Mouse (Mus musculus): ENCODE data around the gene Steap3. TPM values are rescaled to one million over a fixed set of nuclear protein-coding genes. Genes with fewer than 3 reads are reported as not detected.
"Not testable (repeated sequence)": the region's sequence is repeated elsewhere in the genome, so short reads cannot be mapped to it uniquely, and the experiment has no call there.

Steap3 gene
- 16.2 and 21.0 TPM in 2 replicates for polyA plus RNA-seq (2012; rRNA removed)

DNA sequence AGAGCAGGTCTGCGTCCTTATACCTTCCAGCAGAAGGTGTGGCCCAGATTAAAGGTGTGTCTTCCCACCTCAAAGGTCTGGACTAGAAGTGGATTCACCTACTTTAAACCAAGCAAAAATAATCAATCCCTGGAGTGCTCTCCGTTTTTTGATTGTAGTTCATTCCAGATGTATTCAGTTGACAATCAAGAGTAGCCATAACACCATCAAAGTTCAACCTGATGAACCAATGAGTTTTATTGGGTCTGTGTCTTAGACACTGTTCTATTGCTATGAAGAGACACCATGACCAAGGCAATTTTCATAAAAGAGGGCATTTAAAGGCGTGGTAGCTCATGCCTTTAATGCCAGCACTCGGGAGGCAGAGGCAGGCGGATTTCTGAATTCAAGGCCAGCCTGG lies at the start of gene Steap3:
Gene Steap3, minus strand, starts transcription at position 101 of the 400 bp plus-strand sequence.
- 84% methylated on average over 5 of the region's 5 CpGs for WGBS
- DNase-seq (ENCODE audit: low read depth, low spot score): no peak

DNA sequence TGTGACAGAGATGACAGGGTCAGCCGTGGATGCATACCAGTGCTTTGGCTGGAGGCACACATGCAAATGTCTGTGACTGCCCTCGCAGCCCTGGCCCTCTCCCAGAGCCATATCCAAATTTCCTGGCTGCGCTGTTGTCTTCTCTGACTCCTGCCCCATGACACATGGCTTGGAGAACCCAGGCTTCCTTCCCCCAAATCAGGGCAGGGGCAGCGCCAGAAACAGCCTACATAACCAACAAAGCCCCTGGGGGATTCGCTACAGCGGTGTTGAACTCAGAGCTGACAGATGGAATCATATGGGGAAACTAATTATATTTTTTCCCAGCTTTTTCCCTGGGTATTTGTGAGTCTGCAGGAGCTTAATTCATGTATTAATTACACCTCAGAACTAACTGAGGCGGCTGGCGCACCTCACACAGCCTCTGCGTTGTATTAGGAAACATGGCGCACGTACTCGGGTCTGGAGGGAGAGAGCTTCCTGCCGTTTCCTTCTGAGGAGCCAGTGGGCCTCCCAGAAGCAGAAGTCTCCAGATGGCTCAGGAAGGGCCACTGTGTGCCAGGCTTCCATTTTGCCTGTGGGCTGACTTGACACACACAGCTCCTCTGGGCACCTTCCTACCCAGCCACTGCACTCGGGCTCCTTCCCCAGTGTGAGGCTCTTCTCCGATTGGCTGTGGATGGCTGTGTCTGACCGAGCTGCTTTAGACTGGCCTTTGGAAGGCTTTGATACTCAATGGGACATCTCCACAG lies 48.9 kb upstream of the Steap3 start:
- WGBS: 85% methylated on average over 16 of the region's 16 CpGs
- DNase-seq (ENCODE audit: low read depth, low spot score): no peak

DNA sequence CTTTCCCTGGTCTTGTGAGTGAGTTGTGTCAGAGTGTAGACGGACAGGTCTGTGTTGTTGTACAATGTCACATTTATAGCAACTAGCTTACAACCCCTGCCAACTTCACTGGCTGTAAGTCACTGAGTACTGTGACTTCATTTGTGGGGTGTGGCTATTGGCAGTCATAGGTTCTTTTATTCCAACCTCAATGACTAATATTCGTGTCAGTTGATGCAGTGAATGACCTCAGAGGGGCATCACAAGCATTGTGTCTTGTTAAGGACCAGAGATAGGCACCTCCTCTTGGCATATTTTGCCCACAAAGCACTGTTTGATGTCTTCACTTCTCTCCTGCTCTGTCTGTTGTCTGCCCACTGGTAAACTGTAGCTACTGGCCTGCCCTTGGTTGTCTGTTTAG lies 33.3 kb upstream of the Steap3 start:
- DNase-seq (ENCODE audit: low read depth, low spot score): no peak
- 30% methylated on average over 2 of the region's 2 CpGs for WGBS

DNA sequence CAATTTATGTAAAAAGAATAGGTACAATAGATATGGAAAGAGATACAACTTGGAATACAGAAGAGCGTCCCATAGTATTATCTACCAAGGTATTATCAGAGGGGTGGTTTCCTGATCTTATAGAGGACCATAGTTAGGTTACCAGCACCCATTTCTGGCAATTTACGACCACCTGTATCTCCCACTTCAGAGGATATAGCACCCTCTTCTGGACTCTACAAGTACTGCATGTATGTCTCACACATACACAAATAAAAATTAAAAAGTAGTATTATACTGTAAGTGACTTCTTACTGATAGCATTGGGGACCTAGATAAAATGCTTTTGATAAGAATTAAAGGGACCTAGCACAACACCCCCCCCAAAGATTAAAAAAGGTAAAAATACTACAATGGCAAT lies 24.4 kb upstream of the Steap3 start:
- 97% methylated on average over 2 of the region's 2 CpGs for WGBS
- no peak for DNase-seq (ENCODE audit: low read depth, low spot score)

DNA sequence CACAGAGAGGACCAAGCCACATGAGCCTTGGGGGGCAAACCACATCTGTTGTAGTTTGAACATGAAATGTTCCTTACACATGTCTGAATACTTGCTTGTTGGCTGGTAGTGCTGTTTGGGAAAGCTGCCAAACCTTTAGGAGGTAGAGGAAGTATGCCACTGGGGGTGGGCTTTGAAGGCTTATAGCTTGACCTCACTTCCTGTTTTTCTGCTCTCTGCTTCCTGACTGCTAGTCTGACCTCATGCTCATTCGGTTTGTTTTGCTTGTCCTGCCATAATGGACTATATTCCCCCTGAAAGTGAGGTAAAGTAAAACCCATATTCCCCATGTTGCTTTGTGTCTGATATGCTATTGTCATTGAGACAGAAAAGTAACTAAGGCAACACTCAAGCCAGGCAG lies 21.3 kb upstream of the Steap3 start:
- no peak for DNase-seq (ENCODE audit: low read depth, low spot score)

GRCm38 (mm10) chr1:120291709-120292108 lies 19.2 kb upstream of the Steap3 start:
- 78% methylated on average over 3 of the region's 3 CpGs for WGBS

More for the DNA sequence above, 21.3 kb upstream of the Steap3 start:
- 46% methylated on average over 1 of the region's 1 CpGs for WGBS

GRCm38 (mm10) chr1:120289843-120290242 lies 17.3 kb upstream of the Steap3 start:
- no peak for DNase-seq (ENCODE audit: low read depth, low spot score)
- 50% methylated on average over 2 of the region's 2 CpGs for WGBS

More at GRCm38 (mm10) chr1:120291709-120292108, 19.2 kb upstream of the Steap3 start:
- no peak for DNase-seq (ENCODE audit: low read depth, low spot score)

- DNase-seq (ENCODE audit: low read depth, low spot score): no peak
- WGBS: 39% methylated on average over 4 of the region's 4 CpGs
These were observed 15.2 kb upstream of the Steap3 start for GRCm38 (mm10) chr1:120287679-120288078.

DNA sequence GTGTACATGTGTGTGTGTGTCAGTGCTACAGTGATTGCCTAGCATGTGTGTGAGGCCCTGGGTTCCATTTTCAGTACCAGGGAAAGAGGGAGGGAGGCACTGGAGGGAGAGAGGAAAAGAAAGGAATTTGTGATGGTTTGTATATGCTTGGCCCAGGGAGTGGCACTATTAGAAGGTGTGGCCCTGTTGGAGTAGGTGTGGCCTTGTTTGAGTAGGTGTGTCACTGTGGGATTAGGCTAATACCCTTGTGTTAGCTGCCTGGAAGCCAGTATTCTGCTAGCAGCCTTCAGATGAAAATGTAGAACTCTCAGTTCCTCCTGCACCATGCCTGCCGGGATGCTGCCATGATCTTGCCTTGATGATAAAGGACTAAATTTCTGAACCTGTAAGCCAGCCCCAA lies 3.6 kb upstream of the Steap3 start:
- WGBS: 94% methylated on average over 1 of the region's 1 CpGs

DNA sequence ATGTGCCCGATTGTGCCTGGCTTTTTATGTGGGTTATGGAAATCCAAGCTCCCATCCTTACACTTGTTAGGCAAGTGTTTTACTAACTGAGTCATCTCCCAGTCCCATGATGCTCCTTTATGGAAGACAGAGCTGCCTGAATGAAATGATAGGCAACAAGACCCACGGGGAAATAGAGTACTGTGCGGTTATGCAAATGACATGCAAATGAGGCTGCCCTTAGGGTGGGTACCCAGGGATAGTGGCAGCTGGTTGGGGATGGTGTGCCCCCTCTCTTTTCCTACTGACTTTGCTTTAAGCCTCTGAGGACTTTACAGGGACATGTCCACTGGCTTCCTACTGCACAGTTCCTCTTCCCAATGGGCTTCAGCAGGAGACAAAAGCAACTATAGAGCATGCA lies 2.7 kb upstream of the Steap3 start:
- 80% methylated on average over 3 of the region's 3 CpGs for WGBS

More for the DNA sequence above, 3.6 kb upstream of the Steap3 start:
- DNase-seq (ENCODE audit: low read depth, low spot score): not testable (repeated sequence)

DNA sequence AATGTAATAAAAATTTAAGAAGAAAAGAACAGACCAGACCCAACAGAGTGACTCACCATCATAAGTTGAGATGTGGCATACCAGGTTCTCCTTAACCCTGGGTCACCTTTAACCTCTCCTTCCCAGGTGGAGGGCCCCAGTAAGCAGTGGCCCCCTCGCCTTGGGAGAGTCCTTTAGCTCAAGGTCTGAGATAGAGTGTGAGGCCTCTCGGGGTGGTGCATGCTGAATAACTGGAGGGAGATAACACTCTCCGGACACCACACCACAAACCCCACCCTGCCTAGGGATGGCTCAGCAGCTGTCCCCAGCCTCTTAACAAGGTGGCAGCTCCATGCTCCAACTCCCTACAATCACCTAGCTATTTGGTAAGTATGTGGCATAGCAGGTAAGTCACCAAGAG lies 1.6 kb downstream of the Steap3 start:
- no peak for DNase-seq (ENCODE audit: low read depth, low spot score)
- 76% methylated on average over 3 of the region's 3 CpGs for WGBS

More for the DNA sequence above, 2.7 kb upstream of the Steap3 start:
- no peak for DNase-seq (ENCODE audit: low read depth, low spot score)

DNA sequence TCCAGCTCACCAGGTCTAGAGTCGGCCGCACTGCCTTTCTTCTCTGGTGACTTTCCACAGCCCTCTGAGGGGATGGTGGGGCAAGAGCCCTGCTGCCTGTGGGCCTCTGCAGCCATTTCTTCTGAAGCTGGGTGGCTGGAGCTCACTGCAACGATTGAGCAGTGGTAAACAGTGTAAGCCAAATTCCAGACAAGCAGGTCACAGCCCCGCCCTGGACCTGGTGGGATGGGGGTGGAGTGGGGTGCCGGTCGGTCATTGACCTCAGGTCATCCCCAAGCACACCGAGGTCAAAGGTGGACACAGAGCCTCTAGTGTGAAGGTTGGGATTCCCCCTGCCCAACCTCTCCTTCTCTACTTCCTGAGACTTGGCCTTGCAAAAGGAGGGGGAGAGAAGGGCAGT lies 2.4 kb downstream of the Steap3 start:
- no peak for DNase-seq (ENCODE audit: low read depth, low spot score)
- 50% methylated on average over 7 of the region's 7 CpGs for WGBS

DNA sequence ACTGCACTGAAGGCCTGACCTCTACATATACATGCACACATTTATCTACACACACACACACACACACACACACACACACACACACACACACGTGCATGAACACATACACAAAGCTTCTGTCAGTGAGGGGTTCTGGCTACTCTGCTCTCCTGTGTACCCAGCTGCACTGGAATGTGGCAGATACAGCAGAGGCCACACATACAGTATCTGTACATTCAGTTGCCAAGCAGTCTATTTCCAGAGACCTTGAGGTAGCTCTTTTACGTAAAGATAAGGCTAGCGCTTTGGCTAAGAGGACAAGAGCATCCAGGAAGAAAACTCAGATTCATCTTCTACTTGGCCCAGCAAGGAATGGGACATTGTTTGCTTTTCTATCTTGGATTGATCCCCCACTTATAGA lies 4.9 kb downstream of the Steap3 start:
- 85% methylated on average over 3 of the region's 3 CpGs for WGBS
- no peak for DNase-seq (ENCODE audit: low read depth, low spot score)

DNA sequence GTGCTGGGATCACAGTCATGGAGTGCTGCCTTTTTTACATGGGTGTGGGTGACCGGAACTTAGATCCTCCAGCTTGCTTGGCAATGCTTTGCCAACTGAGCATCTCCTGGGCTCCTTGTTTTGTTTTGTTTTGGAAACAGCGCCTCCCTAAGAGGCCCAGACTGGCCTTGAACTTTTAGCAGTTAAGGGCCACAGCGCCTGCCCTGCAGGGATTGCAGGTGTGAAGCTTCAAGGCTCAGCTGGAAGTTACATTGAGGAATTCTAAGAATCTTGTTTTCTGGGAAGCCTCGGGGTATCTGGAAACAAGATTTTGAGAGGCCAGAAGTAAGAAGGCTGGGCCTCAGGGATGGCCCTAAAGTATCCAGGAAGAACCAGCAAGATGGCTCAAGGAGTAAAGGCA lies 6.0 kb downstream of the Steap3 start:
- DNase-seq (ENCODE audit: low read depth, low spot score): no peak
- 33% methylated on average over 4 of the region's 4 CpGs for WGBS

DNA sequence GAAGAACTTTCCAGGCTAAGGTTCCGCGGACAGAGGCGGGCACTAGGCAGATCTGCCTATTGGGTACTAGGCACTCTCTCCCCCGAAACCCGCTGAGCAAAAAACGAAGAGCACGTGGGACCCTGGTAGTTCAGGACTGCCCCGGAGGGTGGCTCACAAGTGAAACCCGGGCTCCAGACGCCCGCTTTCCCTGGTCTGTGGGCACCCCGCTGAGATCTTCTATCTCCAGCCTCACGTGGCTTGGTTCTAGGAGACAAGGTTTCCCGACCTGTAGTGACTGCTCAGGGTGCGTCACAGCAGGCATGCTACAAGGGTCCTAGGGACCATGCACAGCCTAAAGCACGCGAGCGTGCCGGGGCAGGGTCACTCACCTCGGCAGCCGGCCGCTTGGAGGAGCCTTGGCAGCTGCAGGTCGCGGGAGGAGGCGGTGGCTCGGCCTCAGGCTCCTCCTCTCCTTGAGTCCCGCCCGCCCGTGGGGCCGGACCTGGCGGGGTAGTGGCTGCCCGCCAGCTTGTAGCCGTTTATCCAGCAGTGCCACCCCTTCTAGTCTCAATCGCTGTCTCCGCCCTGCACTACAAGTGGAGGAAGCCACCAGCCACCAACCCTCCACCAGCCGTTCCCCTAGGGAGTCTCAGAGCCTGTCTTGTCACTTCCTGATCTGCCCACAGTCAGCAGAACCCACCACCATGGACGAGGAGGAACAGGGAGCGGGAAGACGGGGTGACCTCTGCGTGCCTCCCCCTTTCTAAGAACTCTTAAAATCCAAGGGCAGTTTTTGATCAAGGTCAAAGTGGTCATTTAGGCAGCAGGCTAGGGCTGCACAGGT lies 7.4 kb downstream of the Steap3 start:
- DNase-seq (ENCODE audit: low read depth, low spot score): peak; percentile 73
- under 1% methylated on average over 40 of the region's 40 CpGs for WGBS

- DNase-seq (ENCODE audit: low read depth, low spot score): no peak
- 30% methylated on average over 4 of the region's 4 CpGs for WGBS
These were observed 9.3 kb downstream of the Steap3 start for GRCm38 (mm10) chr1:120263226-120263625.

DNA sequence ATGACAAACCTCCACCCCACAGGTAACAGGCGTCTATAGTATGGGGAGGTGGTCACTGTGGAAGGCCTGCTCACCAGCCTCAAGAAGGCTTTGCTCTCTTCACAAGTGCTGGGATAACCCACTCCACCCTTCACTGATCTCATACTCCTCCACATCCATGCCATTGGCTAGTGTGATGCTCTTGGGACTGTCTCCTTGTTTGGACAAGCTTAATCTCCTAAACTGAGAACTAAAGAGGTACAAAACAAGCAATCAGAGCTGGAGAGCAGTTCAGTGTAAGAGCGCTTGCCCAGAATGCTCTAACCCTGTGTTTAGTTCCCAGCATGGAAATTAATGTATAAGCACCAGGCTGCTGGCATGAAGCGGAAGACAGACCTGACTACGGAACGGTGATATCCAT lies 11.3 kb downstream of the Steap3 start:
- no peak for DNase-seq (ENCODE audit: low read depth, low spot score)
- 92% methylated on average over 5 of the region's 5 CpGs for WGBS

DNA sequence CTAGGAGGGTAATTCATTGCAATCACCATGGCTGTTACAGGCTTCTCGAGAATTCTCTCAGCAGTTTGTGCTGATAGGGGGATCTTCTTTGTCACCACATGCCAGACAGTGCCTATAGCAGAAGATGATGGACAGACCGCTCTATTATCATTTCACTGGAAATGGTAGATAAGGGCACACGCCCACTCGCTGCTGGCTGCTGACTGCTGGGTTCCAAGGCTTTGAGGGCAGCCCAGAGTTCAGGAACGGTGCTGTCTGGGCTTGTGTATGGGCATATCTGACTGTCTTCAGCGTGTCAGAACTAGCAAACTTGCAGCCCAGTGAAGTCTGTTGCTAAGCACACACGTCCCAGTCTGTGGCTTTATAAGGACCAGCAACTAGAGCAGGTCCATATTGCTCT lies 13.3 kb downstream of the Steap3 start:
- no peak for DNase-seq (ENCODE audit: low read depth, low spot score)
- WGBS: 82% methylated on average over 7 of the region's 7 CpGs

- DNase-seq (ENCODE audit: low read depth, low spot score): no peak
- WGBS: 44% methylated on average over 9 of the region's 9 CpGs
These were observed 13.8 kb downstream of the Steap3 start for GRCm38 (mm10) chr1:120258744-120259143.

DNA sequence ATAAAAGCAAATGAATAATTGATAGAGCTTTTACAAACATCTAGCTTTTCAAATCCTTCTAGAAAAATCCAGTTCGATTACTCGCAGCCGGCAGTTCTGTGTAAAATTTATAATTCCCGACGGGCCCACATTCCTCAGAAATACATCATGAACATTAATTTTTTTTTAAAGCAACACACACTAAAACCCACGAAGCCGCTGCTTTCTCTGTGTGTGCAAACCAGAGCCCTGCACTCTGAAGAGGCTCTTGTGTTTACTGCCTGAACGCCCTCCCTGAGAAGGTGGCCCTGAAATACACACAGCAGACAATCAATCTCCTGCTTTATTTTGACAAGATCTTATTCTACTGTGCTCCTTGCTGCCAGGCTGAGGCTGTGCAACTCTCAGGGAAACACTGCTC lies 14.3 kb downstream of the Steap3 start:
- 65% methylated on average over 8 of the region's 8 CpGs for WGBS
- no peak for DNase-seq (ENCODE audit: low read depth, low spot score)

DNA sequence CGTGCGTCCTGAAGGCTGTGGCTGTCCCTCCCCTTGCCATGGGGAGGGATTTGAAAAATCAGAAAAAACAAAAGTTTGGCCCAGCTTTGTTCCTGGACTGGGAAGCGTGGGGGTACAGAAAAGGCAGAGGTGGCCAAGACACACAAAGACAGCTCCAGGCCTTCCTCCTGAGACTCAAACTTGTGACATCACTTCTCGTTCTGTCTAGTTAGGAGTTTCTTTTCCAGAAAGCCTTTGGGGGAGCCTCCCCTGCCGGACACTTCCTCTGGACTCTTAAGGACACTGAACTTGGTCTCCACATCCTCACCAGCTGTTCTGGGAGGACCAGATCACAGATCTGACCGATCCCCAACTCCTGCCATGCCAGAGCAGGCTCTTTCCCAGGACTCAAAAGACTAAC lies 18.8 kb downstream of the Steap3 start:
- WGBS: 76% methylated on average over 6 of the region's 6 CpGs
- DNase-seq (ENCODE audit: low read depth, low spot score): no peak

Measured in large intestine, adult 2 months (tissue).